Mouse (Mus musculus) hindbrain, embryonic 13.5 days (tissue): ENCODE data around the gene Gpc6. TPM values are rescaled to one million over a fixed set of nuclear protein-coding genes. Genes with fewer than 3 reads are reported as not detected.

Experiments used
- ATAC-seq: fragments of 200-750 bp; cut with Nextera tagmentation; 2 replicates; pipeline ENCODE4 v1.8.0; 2017; ENCODE audit warnings: moderate TSS enrichment; ENCODE audit not compliant: low FRiP score
- H3K27ac ChIP-seq: fragments of 300-500 bp; sonication (generic); 2 replicates; pipeline ENCODE4 v1.5.1; 2015; ENCODE audit warnings: inconsistent platforms, mild to moderate bottlenecking, moderate library complexity
- H3K27me3 ChIP-seq: fragments of 300-500 bp; sonication (generic); 2 replicates; pipeline ENCODE4 v1.6.1; 2015; ENCODE audit warnings: mild to moderate bottlenecking, inconsistent platforms
- H3K36me3 ChIP-seq: fragments of 300-500 bp; sonication (generic); 2 replicates; pipeline ENCODE4 v1.6.1; 2015; ENCODE audit warnings: mild to moderate bottlenecking, inconsistent platforms
- H3K4me1 ChIP-seq: fragments of 300-500 bp; sonication (generic); replicated peaks from 2 replicates; pipeline ENCODE4 v1.6.1; 2015; ENCODE audit warnings: inconsistent platforms
- H3K4me2 ChIP-seq: fragments of 300-500 bp; sonication (generic); 2 replicates; pipeline ENCODE4 v1.6.1; 2015; ENCODE audit warnings: inconsistent platforms, mild to moderate bottlenecking, moderate library complexity
- H3K4me3 ChIP-seq: fragments of 300-500 bp; sonication (generic); 2 replicates; pipeline ENCODE4 v1.5.1; 2015; ENCODE audit warnings: mild to moderate bottlenecking, inconsistent platforms
- H3K9ac ChIP-seq: fragments of 300-500 bp; sonication (generic); 2 replicates; pipeline ENCODE4 v1.6.1; 2015; ENCODE audit warnings: mild to moderate bottlenecking, inconsistent platforms
- H3K9me3 ChIP-seq: fragments of 300-500 bp; sonication (generic); 2 replicates; pipeline ENCODE4 v1.6.1; 2016; ENCODE audit warnings: inconsistent platforms
- WGBS: fragments of 180-500 bp; shearing (Covaris S2); methylation state at CpG from one replicate; pipeline ENCODE4 v1.1.7; 2015; 5-methylcytosine and 5-hydroxymethylcytosine counted together
- polyA plus RNA-seq: library from polyadenylated mRNA; unstranded; fragments of >200 nt; fragmentation: Nextera tagmentation; extraction: Ambion mirVana; gene quantifications from 2 replicates; pipeline ENCODE4 v1.2.1, GENCODE M21; 2015

Gpc6 gene
- polyA plus RNA-seq, 1 experiment from 2014 or later: 20.8 TPM

GRCm38 (mm10) chr14:117988444-117988843 is 1063.3 kb downstream of the Gpc6 start:
- H3K4me1 ChIP-seq: no peaks in the 10 kb centered on the region; the same call in 1 of the 2 replicates
- H3K4me2 ChIP-seq: no peak overlapping the region
- no peak overlapping the region for H3K9ac ChIP-seq
- ATAC-seq: no peak
- H3K36me3 ChIP-seq: no peaks in the 10 kb centered on the region
- no peak overlapping the region for H3K4me3 ChIP-seq
- no peaks in the 10 kb centered on the region for H3K27me3 ChIP-seq
- H3K27ac ChIP-seq: no peak overlapping the region
- 84% methylated on average over 10 of the region's 10 CpGs for WGBS
- H3K9me3 ChIP-seq: no peaks in the 10 kb centered on the region

- H3K9me3 ChIP-seq: no peaks in the 10 kb centered on the region
- ATAC-seq: no peak
- WGBS: 82% methylated on average over 8 of the region's 8 CpGs
- H3K27me3 ChIP-seq: no peaks in the 10 kb centered on the region
- H3K36me3 ChIP-seq: no peaks in the 10 kb centered on the region
- no peak overlapping the region for H3K9ac ChIP-seq
- H3K4me1 ChIP-seq: no peaks in the 10 kb centered on the region; the same call in 1 of the 2 replicates
- H3K4me3 ChIP-seq: no peak overlapping the region
- no peak overlapping the region for H3K4me2 ChIP-seq
- H3K27ac ChIP-seq: no peak overlapping the region
Measured at GRCm38 (mm10) chr14:117990203-117990602, 1065.1 kb downstream of the Gpc6 start.

- H3K27me3 ChIP-seq: no peaks in the 10 kb centered on the region
- no peak overlapping the region for H3K27ac ChIP-seq
- H3K36me3 ChIP-seq: no peaks in the 10 kb centered on the region
- no peak overlapping the region for H3K9ac ChIP-seq
- ATAC-seq: 0 out of 2 replicates have a peak, but pooled peaks have one; percentile 32
- no peaks in the 10 kb centered on the region for H3K9me3 ChIP-seq
- no peak overlapping the region for H3K4me2 ChIP-seq
- no peaks in the 10 kb centered on the region; the same call in 1 of the 2 replicates for H3K4me1 ChIP-seq
- H3K4me3 ChIP-seq: no peak overlapping the region
- 76% methylated on average over 8 of the region's 8 CpGs for WGBS
Measured at GRCm38 (mm10) chr14:117992600-117993256, 1067.6 kb downstream of the Gpc6 start.

GRCm38 (mm10) chr14:117993845-117994244 is 1068.7 kb downstream of the Gpc6 start:
- Histone ChIP-seq H3K27me3 (no peaks in the 10 kb centered on the region), H3K9ac (no peak overlapping the region), H3K9me3 (no peaks in the 10 kb centered on the region), H3K27ac (no peak overlapping the region), H3K4me2 (no peak overlapping the region), H3K36me3 (no peaks in the 10 kb centered on the region), H3K4me3 (no peak overlapping the region), H3K4me1 (no peaks in the 10 kb centered on the region; the same call in 1 of the 2 replicates)
- no peak for ATAC-seq
- WGBS: 97% methylated on average over 6 of the region's 6 CpGs

- H3K4me1 ChIP-seq: peaks cover 20% of the 10 kb centered on the region
- peaks cover 12% of the 10 kb centered on the region for H3K27me3 ChIP-seq
- no peaks in the 10 kb centered on the region for H3K9me3 ChIP-seq
- H3K4me3 ChIP-seq: no peak overlapping the region
- ATAC-seq: no peak
- H3K9ac ChIP-seq: no peak overlapping the region
- 92% methylated on average over 10 of the region's 10 CpGs for WGBS
- H3K27ac ChIP-seq: no peak overlapping the region
- no peaks in the 10 kb centered on the region for H3K36me3 ChIP-seq
- H3K4me2 ChIP-seq: no peak overlapping the region
Measured at GRCm38 (mm10) chr14:118004434-118004833, 1079.3 kb downstream of the Gpc6 start.

- Histone ChIP-seq H3K4me1 (peaks cover 17% of the 10 kb centered on the region), H3K4me3 (no peak overlapping the region), H3K36me3 (no peaks in the 10 kb centered on the region), H3K27ac (no peak overlapping the region), H3K27me3 (peaks cover 7% of the 10 kb centered on the region; the same call in 1 of the 2 replicates), H3K9ac (no peak overlapping the region), H3K4me2 (no peak overlapping the region), H3K9me3 (no peaks in the 10 kb centered on the region)
- peak; percentile 27; the same call in 1 of the 2 replicates for ATAC-seq
- 20% methylated on average over 5 of the region's 5 CpGs for WGBS
Measured at GRCm38 (mm10) chr14:118005697-118006096, 1080.6 kb downstream of the Gpc6 start.

- 81% methylated on average over 9 of the region's 9 CpGs for whole genome bisulfite sequencing
- peaks cover 3% of the 10 kb centered on the region; the same call in 1 of the 2 replicates for H3K27me3 ChIP-seq
- H3K4me3 ChIP-seq: no peak overlapping the region
- no peak for ATAC-seq
- H3K4me1 ChIP-seq: no peaks in the 10 kb centered on the region
- H3K36me3 ChIP-seq: no peaks in the 10 kb centered on the region
- no peak overlapping the region for H3K27ac ChIP-seq
- no peak overlapping the region for H3K9ac ChIP-seq
- no peak overlapping the region for H3K4me2 ChIP-seq
- no peaks in the 10 kb centered on the region for H3K9me3 ChIP-seq
Measured at GRCm38 (mm10) chr14:118009541-118009940, 1084.4 kb downstream of the Gpc6 start.

- Histone ChIP-seq H3K4me1 (no peaks in the 10 kb centered on the region), H3K36me3 (no peaks in the 10 kb centered on the region), H3K9me3 (no peaks in the 10 kb centered on the region), H3K4me2 (no peak overlapping the region), H3K27me3 (0 out of 2 replicates have a peak, but pooled peaks cover 5% of the 10 kb centered on the region), H3K9ac (no peak overlapping the region), H3K4me3 (no peak overlapping the region), H3K27ac (no peak overlapping the region)
- ATAC-seq: no peak
- 69% methylated on average over 8 of the region's 8 CpGs for WGBS
Measured at GRCm38 (mm10) chr14:118013237-118013636, 1088.1 kb downstream of the Gpc6 start.

- H3K4me1 ChIP-seq: no peaks in the 10 kb centered on the region; the same call in 1 of the 2 replicates
- no peak for ATAC-seq
- no peak overlapping the region for H3K9ac ChIP-seq
- WGBS: 88% methylated on average over 5 of the region's 5 CpGs
- H3K4me3 ChIP-seq: no peak overlapping the region
- H3K27ac ChIP-seq: no peak overlapping the region
- no peaks in the 10 kb centered on the region for H3K9me3 ChIP-seq
- H3K27me3 ChIP-seq: 0 out of 2 replicates have a peak, but pooled peaks cover 5% of the 10 kb centered on the region
- H3K36me3 ChIP-seq: no peaks in the 10 kb centered on the region
- no peak overlapping the region for H3K4me2 ChIP-seq
Measured at GRCm38 (mm10) chr14:118019314-118019713, 1094.2 kb downstream of the Gpc6 start.

GRCm38 (mm10) chr14:118021867-118022543 is 1096.9 kb downstream of the Gpc6 start:
- no peaks in the 10 kb centered on the region for H3K27me3 ChIP-seq
- 42% methylated on average over 10 of the region's 10 CpGs for WGBS
- H3K9me3 ChIP-seq: no peaks in the 10 kb centered on the region
- H3K4me1 ChIP-seq: no peaks in the 10 kb centered on the region; the same call in 1 of the 2 replicates
- no peak overlapping the region for H3K4me2 ChIP-seq
- ATAC-seq: no peak
- no peaks in the 10 kb centered on the region for H3K36me3 ChIP-seq
- H3K27ac ChIP-seq: no peak overlapping the region
- no peak overlapping the region for H3K4me3 ChIP-seq
- no peak overlapping the region for H3K9ac ChIP-seq
